12 mouse cellular contexts compared by ENCODE assay signal in the genomic region with DNA sequence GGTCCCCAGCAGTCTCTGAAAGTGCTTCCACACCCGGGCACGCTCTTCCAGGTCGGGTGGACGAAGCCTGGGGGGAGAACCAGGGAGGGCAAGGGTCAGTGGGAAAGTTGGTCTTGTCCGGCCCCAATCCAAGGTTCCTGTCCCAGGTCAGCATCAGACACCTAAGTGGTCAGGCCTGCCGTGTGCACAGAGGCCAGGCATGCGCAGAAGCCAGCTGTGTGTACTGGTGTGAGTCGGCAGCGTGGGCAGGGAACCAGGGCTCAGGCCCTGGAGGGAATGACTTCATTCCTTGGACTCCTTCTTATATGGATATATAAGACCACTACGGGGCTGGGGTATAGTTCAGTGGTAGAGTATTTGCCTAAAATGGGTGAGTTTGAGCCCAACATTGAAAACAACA.
"Had no signal": no experiment of that assay in that cellular context is flagged by ENCODE, and none has a peak within 500 bp of the region (broad histone marks: within the 10 kb centered on the region; RNA-seq: fewer than 3 reads in every experiment).

No protein-coding gene starts in this region.

- H3K9me3 ChIP-seq: limb, embryonic 12.5 days; liver, embryonic 13.5 days; lung, embryonic 15.5 days; midbrain, embryonic 12.5 days; neural tube, embryonic 15.5 days had no signal

- H3K36me3 ChIP-seq: lung, embryonic 15.5 days had no signal

- H3K9ac ChIP-seq: limb, embryonic 12.5 days; liver, embryonic 13.5 days; liver, postnatal 0 days; lung, embryonic 15.5 days; midbrain, embryonic 12.5 days; neural tube, embryonic 15.5 days had no signal

- DNase-seq: liver; liver, embryonic 13.5 days; liver, postnatal 0 days; right cerebral cortex, adult 18-20 months; right cerebral cortex, postnatal 25 days; thymus, postnatal 36 days had no signal

- H3K27ac ChIP-seq: limb, embryonic 12.5 days; liver, embryonic 13.5 days; lung, embryonic 15.5 days; midbrain, embryonic 12.5 days; neural tube, embryonic 15.5 days had no signal

- H3K27me3 ChIP-seq: limb, embryonic 12.5 days; liver, embryonic 13.5 days; lung, embryonic 15.5 days; midbrain, embryonic 12.5 days; neural tube, embryonic 15.5 days had no signal

- H3K4me3 ChIP-seq: limb, embryonic 12.5 days; liver, embryonic 13.5 days; lung, embryonic 15.5 days; midbrain, embryonic 12.5 days; neural tube, embryonic 15.5 days had no signal

- H3K4me1 ChIP-seq: liver, embryonic 13.5 days; lung, embryonic 15.5 days; midbrain, embryonic 12.5 days; neural tube, embryonic 15.5 days had no signal

- H3K4me2 ChIP-seq: limb, embryonic 12.5 days; liver, embryonic 13.5 days; lung, embryonic 15.5 days; midbrain, embryonic 12.5 days; neural tube, embryonic 15.5 days had no signal

- ATAC-seq: intestine, embryonic 16.5 days; liver, postnatal 0 days; midbrain, embryonic 16.5 days had no signal
